Mouse (Mus musculus): ENCODE measurements at regions not wholly inside any gene's neighbourhood (a gene's known extent, or its start where the extent isn't known, plus 50 kb on each side); places are given as distances from the start of the nearest gene placed in this dataset.

DNA sequence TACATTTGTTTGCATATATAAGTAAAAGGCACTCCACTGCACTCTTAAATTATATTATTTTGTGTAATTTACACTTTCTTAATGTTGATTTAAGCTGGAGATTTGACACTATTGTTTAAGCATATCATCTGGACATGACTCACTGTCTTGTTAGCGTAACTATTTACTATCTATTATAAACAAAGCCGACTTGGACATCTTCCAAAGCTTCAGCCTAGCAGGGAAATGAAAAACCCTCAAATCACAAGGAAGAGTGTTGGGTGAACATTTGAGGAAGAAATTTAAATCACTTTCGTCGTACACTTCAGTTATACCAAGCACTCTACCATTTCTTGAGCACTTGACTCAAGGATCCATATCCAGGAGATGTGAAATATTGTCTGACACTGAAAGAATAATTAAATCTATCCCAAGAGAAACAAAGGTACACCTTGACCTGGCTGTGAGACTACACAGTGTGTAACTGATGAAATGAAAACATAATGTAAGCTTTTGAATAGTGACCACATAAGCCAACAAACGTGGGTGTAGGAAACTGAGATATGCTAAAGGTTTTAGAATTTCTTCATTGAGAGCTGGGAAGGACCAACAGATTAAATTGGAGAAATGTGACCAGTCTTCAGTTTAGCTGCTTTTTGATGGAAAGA lies 160.0 kb upstream of the Ghr start:
- WGBS, result 59% methylated on average over 5 of the region's 5 CpGs
- no peak overlapping the region for H3K4me2 ChIP-seq (ENCODE audit: low read length)
- no peaks in the 10 kb centered on the region for H3K27me3 ChIP-seq (ENCODE audit: insufficient read depth, low read length)
- no peak overlapping the region for H3K9ac ChIP-seq (ENCODE audit: low read depth, low read length)
- no peak overlapping the region for H3K27ac ChIP-seq
- no peak overlapping the region for H3K4me3 ChIP-seq (replicated peaks; ENCODE audit: low read depth, low read length)
- ATAC-seq (replicated peaks; ENCODE audit: low FRiP score, low read depth) (no peak), DNase-seq (ENCODE audit: low spot score) (peak; percentile 15)
- no peaks in the 10 kb centered on the region for H3K36me3 ChIP-seq (ENCODE audit: insufficient read depth, low read length)
- no peak for TF ChIP-seq CTCF (IDR thresholded peaks at IDR 0.05; ENCODE audit: low read depth)
- no peaks in the 10 kb centered on the region for H3K4me1 ChIP-seq (replicated peaks; ENCODE audit: insufficient read depth, low read length)
- H3K9me3 ChIP-seq (replicated peaks; ENCODE audit: low read length), result no peaks in the 10 kb centered on the region

DNA sequence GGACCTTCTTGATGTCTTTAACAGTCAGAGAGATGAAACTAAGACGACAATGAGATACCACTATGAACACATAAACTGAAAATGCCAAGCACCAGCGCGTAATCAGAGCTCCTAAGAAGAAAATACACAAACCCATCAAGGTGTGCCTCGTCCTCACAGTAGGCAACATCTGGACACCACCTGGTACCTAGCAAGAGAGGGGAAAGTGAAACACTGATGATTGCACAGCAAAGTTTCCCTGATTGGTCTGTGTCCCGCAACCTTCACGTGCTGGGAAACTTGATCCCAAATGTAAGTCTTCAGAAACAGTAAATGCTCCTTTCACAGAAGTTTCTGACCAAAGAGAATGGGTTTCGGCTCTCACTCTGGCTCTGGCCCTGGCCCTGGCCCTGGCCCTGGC lies 158.9 kb upstream of the Ghr start:
- DNase-seq (ENCODE audit: low spot score) (no peak), ATAC-seq (replicated peaks; ENCODE audit: low FRiP score, low read depth) (no peak)
- Histone ChIP-seq H3K4me1 (replicated peaks; ENCODE audit: insufficient read depth, low read length) (no peaks in the 10 kb centered on the region), H3K4me3 (replicated peaks; ENCODE audit: low read depth, low read length) (no peak overlapping the region), H3K9me3 (replicated peaks; ENCODE audit: low read length) (no peaks in the 10 kb centered on the region), H3K36me3 (ENCODE audit: insufficient read depth, low read length) (no peaks in the 10 kb centered on the region), H3K27me3 (ENCODE audit: insufficient read depth, low read length) (no peaks in the 10 kb centered on the region), H3K4me2 (ENCODE audit: low read length) (no peak overlapping the region), H3K9ac (ENCODE audit: low read depth, low read length) (no peak overlapping the region), H3K27ac (no peak overlapping the region)
- 86% methylated on average over 7 of the region's 7 CpGs for WGBS
- TF ChIP-seq CTCF (IDR thresholded peaks at IDR 0.05; ENCODE audit: low read depth), result no peak

DNA sequence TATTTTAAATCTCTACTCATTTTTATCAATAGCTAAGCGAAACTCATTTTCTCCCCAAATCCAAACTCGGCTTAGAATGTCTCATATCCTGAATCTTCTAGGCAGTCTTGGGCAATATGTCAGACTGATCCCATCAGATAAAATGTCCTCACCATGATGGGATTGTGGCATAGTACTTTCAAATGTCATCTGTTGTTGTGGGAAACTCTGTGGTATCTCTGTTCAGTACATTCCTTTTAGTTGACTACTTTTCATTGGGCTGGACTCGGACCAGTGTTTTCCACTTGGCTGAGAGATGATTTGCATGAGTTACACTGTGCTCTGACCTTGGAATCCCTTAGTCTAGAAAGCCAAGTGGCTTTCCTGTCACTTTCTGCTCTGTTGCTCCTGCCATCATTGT lies 141.9 kb upstream of the Ghr start:
- no peak overlapping the region for H3K4me2 ChIP-seq (ENCODE audit: low read length)
- 78% methylated on average over 3 of the region's 3 CpGs for WGBS

DNA sequence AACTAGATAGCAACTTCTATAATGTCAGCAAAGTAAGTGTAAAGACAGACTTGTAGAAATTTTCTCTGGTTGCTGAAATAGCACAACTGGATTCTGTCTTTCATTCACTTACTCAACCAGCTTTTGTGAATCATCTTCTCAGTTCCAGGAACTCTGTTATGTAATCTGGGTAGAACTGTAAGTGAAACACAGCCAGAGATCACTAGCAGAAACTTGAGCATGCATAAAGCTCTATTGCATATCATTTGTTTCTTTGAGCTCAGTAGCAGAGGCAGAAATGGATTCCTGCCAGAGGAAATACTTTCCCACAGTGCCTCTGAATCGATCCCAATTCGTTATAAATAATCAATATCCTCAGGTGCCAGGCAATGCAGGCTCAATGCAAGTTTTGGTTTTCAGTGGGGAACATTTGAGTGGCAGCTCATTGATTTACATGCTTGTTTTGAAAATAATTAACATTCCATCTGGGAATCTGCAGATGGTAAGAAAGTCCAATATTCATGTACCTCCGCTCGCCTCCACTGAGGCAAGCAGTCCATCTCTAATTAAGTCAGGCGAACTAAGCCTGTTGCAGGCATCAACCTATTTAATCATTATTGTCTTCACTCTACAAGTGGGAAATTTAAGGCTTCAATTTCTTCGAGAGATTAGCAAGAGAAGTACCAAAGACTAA lies 137.5 kb upstream of the Ghr start:
- no peaks in the 10 kb centered on the region for H3K36me3 ChIP-seq (ENCODE audit: insufficient read depth, low read length)
- H3K9ac ChIP-seq (ENCODE audit: low read depth, low read length), result no peak overlapping the region
- H3K27me3 ChIP-seq (ENCODE audit: insufficient read depth, low read length), result no peaks in the 10 kb centered on the region
- TF ChIP-seq CTCF (IDR thresholded peaks at IDR 0.05; ENCODE audit: low read depth), result no peak
- H3K4me3 ChIP-seq (replicated peaks; ENCODE audit: low read depth, low read length), result no peak overlapping the region
- H3K27ac ChIP-seq, result no peak overlapping the region
- H3K4me2 ChIP-seq (ENCODE audit: low read length), result no peak overlapping the region
- 82% methylated on average over 6 of the region's 6 CpGs for WGBS
- ATAC-seq (replicated peaks; ENCODE audit: low FRiP score, low read depth), result no peak
- no peaks in the 10 kb centered on the region for H3K9me3 ChIP-seq (replicated peaks; ENCODE audit: low read length)
- no peak for DNase-seq (ENCODE audit: low spot score)
- H3K4me1 ChIP-seq (replicated peaks; ENCODE audit: insufficient read depth, low read length), result no peaks in the 10 kb centered on the region

More for the DNA sequence above, 141.9 kb upstream of the Ghr start:
- Histone ChIP-seq H3K36me3 (ENCODE audit: insufficient read depth, low read length) (no peaks in the 10 kb centered on the region), H3K4me3 (replicated peaks; ENCODE audit: low read depth, low read length) (no peak overlapping the region), H3K27ac (no peak overlapping the region), H3K27me3 (ENCODE audit: insufficient read depth, low read length) (no peaks in the 10 kb centered on the region), H3K9ac (ENCODE audit: low read depth, low read length) (no peak overlapping the region), H3K4me1 (replicated peaks; ENCODE audit: insufficient read depth, low read length) (no peaks in the 10 kb centered on the region), H3K9me3 (replicated peaks; ENCODE audit: low read length) (no peaks in the 10 kb centered on the region)
- DNase-seq (ENCODE audit: low spot score), result no peak
- no peak for ATAC-seq (replicated peaks; ENCODE audit: low FRiP score, low read depth)
- TF ChIP-seq CTCF (IDR thresholded peaks at IDR 0.05; ENCODE audit: low read depth), result no peak

DNA sequence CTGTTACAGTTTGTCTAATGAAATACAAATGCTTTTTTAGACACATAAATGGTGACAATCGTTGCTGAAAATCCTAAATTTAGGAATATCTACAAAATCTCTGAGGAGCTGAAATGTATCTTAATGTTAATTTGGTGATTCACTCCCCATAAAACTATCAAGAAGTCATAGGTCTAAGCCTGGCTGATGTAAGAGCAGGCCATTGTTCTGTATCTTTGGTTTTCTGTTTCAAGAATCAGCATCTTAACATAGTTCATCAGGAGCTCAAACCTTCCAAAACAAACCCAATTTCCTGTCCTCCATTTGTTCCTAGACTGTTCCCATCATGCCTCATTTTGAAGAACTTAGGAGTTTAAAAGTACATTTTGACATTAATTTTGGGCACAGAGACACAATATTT lies 128.5 kb upstream of the Ghr start:
- WGBS, result 82% methylated on average over 1 of the region's 1 CpGs
- TF ChIP-seq CTCF (IDR thresholded peaks at IDR 0.05; ENCODE audit: low read depth), result no peak
- Histone ChIP-seq H3K4me1 (replicated peaks; ENCODE audit: insufficient read depth, low read length) (no peaks in the 10 kb centered on the region), H3K4me2 (ENCODE audit: low read length) (no peak overlapping the region), H3K9ac (ENCODE audit: low read depth, low read length) (no peak overlapping the region), H3K27ac (no peak overlapping the region), H3K4me3 (replicated peaks; ENCODE audit: low read depth, low read length) (no peak overlapping the region), H3K9me3 (replicated peaks; ENCODE audit: low read length) (no peaks in the 10 kb centered on the region), H3K27me3 (ENCODE audit: insufficient read depth, low read length) (no peaks in the 10 kb centered on the region), H3K36me3 (ENCODE audit: insufficient read depth, low read length) (no peaks in the 10 kb centered on the region)
- no peak for DNase-seq (ENCODE audit: low spot score)
- ATAC-seq (replicated peaks; ENCODE audit: low FRiP score, low read depth), result no peak

DNA sequence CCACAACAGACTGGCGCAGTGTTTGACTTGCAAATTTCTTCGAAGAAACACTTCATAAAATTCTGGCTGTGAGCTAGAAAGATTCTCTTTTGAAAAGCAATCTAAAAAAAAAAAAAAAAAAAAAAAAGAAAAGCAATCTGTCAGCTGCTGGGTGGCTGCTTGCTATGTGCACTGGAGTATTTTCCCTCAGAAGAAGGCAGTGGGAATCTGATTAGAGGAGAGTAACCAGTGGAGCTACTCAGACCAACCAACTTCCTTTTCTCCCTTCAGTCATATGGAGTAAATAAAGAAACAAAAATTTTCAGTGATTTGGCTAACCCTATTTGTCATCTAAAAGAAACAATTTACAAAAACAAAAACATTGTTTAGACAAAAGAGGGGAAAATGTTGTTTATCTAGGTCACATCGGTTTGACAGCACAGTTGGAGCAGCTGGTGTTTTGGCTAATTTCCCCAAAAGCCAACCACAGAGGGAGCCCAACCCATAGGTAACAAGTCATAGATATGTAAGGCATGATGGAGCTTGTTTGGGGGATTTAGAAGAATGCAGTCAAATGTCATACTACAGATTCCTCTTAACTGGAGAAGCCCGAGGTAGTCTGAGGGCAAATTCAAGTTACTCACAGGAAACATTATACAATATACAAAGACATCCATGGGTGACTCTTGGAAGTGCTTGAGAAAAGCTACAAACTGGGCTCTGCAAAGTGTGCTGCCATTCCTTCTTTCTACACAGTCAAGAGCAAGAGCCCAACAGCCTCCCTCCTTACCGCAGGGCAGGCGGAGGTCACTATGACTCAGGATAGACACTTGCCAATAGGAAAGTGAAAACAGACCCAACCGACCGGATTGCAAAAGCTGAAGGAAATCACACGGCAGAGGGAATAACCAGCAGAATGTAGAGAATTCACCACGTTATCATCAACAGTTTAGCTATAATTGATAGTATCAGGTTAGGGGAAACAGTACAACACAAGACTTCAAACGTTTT lies 124.1 kb upstream of the Ghr start:
- ATAC-seq (replicated peaks; ENCODE audit: low FRiP score, low read depth), result no peak
- Histone ChIP-seq H3K27me3 (ENCODE audit: insufficient read depth, low read length) (no peaks in the 10 kb centered on the region), H3K4me1 (replicated peaks; ENCODE audit: insufficient read depth, low read length) (no peaks in the 10 kb centered on the region), H3K36me3 (ENCODE audit: insufficient read depth, low read length) (no peaks in the 10 kb centered on the region), H3K9ac (ENCODE audit: low read depth, low read length) (no peak overlapping the region), H3K4me3 (replicated peaks; ENCODE audit: low read depth, low read length) (no peak overlapping the region), H3K4me2 (ENCODE audit: low read length) (no peak overlapping the region), H3K9me3 (replicated peaks; ENCODE audit: low read length) (no peaks in the 10 kb centered on the region), H3K27ac (no peak overlapping the region)
- WGBS, result 72% methylated on average over 11 of the region's 11 CpGs
- TF ChIP-seq CTCF (IDR thresholded peaks at IDR 0.05; ENCODE audit: low read depth), result no peak
- DNase-seq (ENCODE audit: low spot score), result peak; percentile 43
